Mouse (Mus musculus): Measurements from ENCODE around the gene Hdac10.

DNA sequence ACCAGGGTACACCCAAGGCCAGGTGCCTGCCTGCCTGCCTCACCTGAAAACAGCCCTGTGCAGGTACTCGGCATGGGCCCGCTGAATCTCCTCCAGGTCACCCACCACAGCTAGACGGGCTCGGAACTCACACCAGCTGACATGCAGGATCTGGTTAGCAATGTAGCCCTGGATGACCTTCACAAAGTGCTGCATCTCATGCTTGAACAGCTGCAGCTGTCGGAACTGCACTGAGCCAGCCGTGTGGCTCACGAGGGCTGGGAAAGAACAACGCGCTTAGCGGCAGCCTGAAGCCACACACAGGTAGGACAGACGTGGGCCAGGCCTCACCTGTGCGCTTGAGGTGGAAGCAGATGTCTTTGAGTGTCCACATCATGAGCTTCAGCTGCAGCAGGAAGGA is 27.7 kb downstream of the Hdac10 start:
- TF ChIP-seq GATA1 (IDR thresholded peaks at IDR 0.05; ENCODE audit: low read length) (no peak), TAL1 (IDR thresholded peaks at IDR 0.05; ENCODE audit: low read length) (no peak)

Data from erythroblast, embryonic 14.5 days (primary cell).